Mouse (Mus musculus): ENCODE measurements around the gene Ntm.

GRCm38 (mm10) chr9:29647764-29648163 is 315.2 kb downstream of the Ntm start:
- TF ChIP-seq POLR2A (IDR thresholded peaks at IDR 0.05; ENCODE audit: control insufficient read depth, low read depth, low read length), result no peak
- no peak for TF ChIP-seq CTCF (IDR thresholded peaks at IDR 0.05; ENCODE audit: control insufficient read depth, insufficient read depth, insufficient replicate concordance, low read depth, low read length)
